Mouse (Mus musculus): ENCODE results near the gene Scarb2.
"Not testable (repeated sequence)": the region's sequence is repeated elsewhere in the genome, so short reads cannot be mapped to it uniquely, and the experiment has no call there.

Scarb2 gene

GRCm38 (mm10) chr5:92506733-92507132, at the start of gene Scarb2:
TSS of gene Scarb2 (minus strand) at chr5:92506833.
- DNase-seq (ENCODE audit: extremely low read depth, insufficient read length, low spot score): no peak

- DNase-seq (ENCODE audit: extremely low read depth, insufficient read length, low spot score): no peak
Measured at GRCm38 (mm10) chr5:92555905-92556304, 49.3 kb upstream of the Scarb2 start.

GRCm38 (mm10) chr5:92554891-92555511, 48.4 kb upstream of the Scarb2 start, which contains the start of gene Fam47e:
TSS of gene Fam47e (plus strand) at chr5:92555069.
- no peak for DNase-seq (ENCODE audit: extremely low read depth, insufficient read length, low spot score)

GRCm38 (mm10) chr5:92554443-92554842, 47.8 kb upstream of the Scarb2 start:
- DNase-seq (ENCODE audit: extremely low read depth, insufficient read length, low spot score): no peak

- DNase-seq (ENCODE audit: extremely low read depth, insufficient read length, low spot score): no peak
Measured at GRCm38 (mm10) chr5:92553939-92554338, 47.3 kb upstream of the Scarb2 start.

GRCm38 (mm10) chr5:92552611-92553010, 46.0 kb upstream of the Scarb2 start:
- DNase-seq (ENCODE audit: extremely low read depth, insufficient read length, low spot score): no peak

GRCm38 (mm10) chr5:92539698-92540097, 33.1 kb upstream of the Scarb2 start:
- DNase-seq (ENCODE audit: extremely low read depth, insufficient read length, low spot score): no peak

GRCm38 (mm10) chr5:92524821-92525258, 18.2 kb upstream of the Scarb2 start:
- DNase-seq (ENCODE audit: extremely low read depth, insufficient read length, low spot score): no peak

GRCm38 (mm10) chr5:92521131-92521530, 14.5 kb upstream of the Scarb2 start:
- DNase-seq (ENCODE audit: extremely low read depth, insufficient read length, low spot score): not testable (repeated sequence)

GRCm38 (mm10) chr5:92512066-92512465, 5.4 kb upstream of the Scarb2 start:
- DNase-seq (ENCODE audit: extremely low read depth, insufficient read length, low spot score): no peak

GRCm38 (mm10) chr5:92511256-92511655, 4.6 kb upstream of the Scarb2 start:
- DNase-seq (ENCODE audit: extremely low read depth, insufficient read length, low spot score): no peak

- DNase-seq (ENCODE audit: extremely low read depth, insufficient read length, low spot score): no peak
Measured at GRCm38 (mm10) chr5:92508853-92509252, 2.2 kb upstream of the Scarb2 start.

- DNase-seq (ENCODE audit: extremely low read depth, insufficient read length, low spot score): peak; percentile 18
Measured at GRCm38 (mm10) chr5:92506301-92506729, 318 bp downstream of the Scarb2 start.

- DNase-seq (ENCODE audit: extremely low read depth, insufficient read length, low spot score): peak; percentile 97
Measured at GRCm38 (mm10) chr5:92505402-92505865, 1.2 kb downstream of the Scarb2 start.

GRCm38 (mm10) chr5:92504676-92505400, 1.8 kb downstream of the Scarb2 start:
- DNase-seq (ENCODE audit: extremely low read depth, insufficient read length, low spot score): no peak

GRCm38 (mm10) chr5:92503856-92504618, 2.6 kb downstream of the Scarb2 start:
- DNase-seq (ENCODE audit: extremely low read depth, insufficient read length, low spot score): no peak

- no peak for DNase-seq (ENCODE audit: extremely low read depth, insufficient read length, low spot score)
Measured at GRCm38 (mm10) chr5:92503356-92503847, 3.2 kb downstream of the Scarb2 start.

- DNase-seq (ENCODE audit: extremely low read depth, insufficient read length, low spot score): no peak
Measured at GRCm38 (mm10) chr5:92499378-92499777, 7.3 kb downstream of the Scarb2 start.

GRCm38 (mm10) chr5:92498661-92499060, 8.0 kb downstream of the Scarb2 start:
- DNase-seq (ENCODE audit: extremely low read depth, insufficient read length, low spot score): no peak

GRCm38 (mm10) chr5:92498225-92498624, 8.4 kb downstream of the Scarb2 start:
- DNase-seq (ENCODE audit: extremely low read depth, insufficient read length, low spot score): no peak
